Comparison of ENCODE assay signal across 8 mouse cellular contexts in the genomic region with DNA sequence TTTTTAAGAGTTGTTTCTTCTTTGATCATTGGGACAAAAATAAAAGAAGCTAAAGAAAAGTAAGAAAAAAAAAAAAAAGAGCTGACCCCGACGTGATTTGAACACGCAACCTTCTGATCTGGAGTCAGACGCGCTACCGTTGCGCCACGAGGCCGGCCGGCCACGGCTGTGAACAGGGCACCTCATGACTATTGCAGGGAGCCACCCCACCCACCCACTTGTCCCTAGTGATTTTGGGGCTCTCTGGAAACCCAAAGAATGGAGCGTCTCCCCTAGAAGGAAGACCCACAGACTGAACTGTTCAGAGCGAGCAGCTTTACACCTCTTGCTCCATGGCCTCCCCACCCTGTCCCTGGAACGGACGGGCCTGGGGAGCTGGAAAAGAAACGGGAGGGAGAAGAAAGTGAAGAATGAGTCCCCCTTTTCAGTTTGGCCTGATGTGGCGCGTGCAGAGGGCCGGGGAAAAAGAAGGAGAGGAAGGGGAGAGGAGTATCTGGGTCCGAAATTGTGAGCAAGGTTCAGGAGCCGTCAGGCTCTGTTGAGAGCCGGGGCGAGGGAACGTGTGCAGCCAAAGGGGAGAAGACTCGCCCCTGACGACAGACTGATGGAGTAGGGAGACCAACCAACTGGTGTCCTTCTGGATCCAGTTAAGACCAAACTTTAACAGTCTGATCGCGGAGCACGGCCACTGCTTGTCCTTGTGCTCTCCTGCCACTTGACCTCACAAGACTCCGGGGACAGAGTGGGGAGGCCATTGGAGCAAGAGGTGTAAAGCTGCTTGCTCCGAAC. TPM values are rescaled to one million over a fixed set of nuclear protein-coding genes. Genes with fewer than 3 reads are reported as not detected.
DNase-seq lines count a peak whose midpoint lies in the region; TF ChIP-seq lines count a peak whose summit lies in the region.

No protein-coding gene starts in this region.

- TF ChIP-seq POLR2A in embryonic fibroblast, embryonic 13.5 days (IDR thresholded peaks at IDR 0.05; ENCODE audit: low read depth, low read length) = no peak; the same call in 1 of the 2 replicates

- peak overlapping the region; percentile 16 for H3K27ac ChIP-seq in embryonic fibroblast, embryonic 13.5 days (ENCODE audit: insufficient read depth, low read length)

- intact Hi-C loops in heart, postnatal 10 days (cut with DNase I) = loop anchor here (1.0 kb wide), 2 partner anchors 22 to 61 kb away; no protein-coding TSS in a partner anchor

- DNase-seq in CD4-positive, CD25-positive, alpha-beta regulatory T cell, adult 2 months (ENCODE audit: low read depth, low spot score) = peak; percentile 92
- DNase-seq in adrenal gland, postnatal 4 days (ENCODE audit: low spot score in 2 of 2) = peak; percentile 79 to 84
- peak; percentile 86 to 93 for DNase-seq in heart, postnatal 10 days
- DNase-seq in layer of hippocampus, adult 8-10 months (ENCODE audit: low spot score in 2 of 2) = peak; percentile 54 to 71
- DNase-seq in lung, postnatal 14 days = peak; percentile 91
- DNase-seq in retina, postnatal 7 days (ENCODE audit: low read depth, low spot score) = peak; percentile 65
- DNase-seq in urinary bladder, adult 2 months (ENCODE audit: low spot score) = peak; percentile 72

- H3K4me1 ChIP-seq in embryonic fibroblast, embryonic 13.5 days (ENCODE audit: control insufficient read depth, insufficient read depth, low read length) = peaks cover 9% of the 10 kb centered on the region; the same call in 1 of the 2 replicates

- no peak for TF ChIP-seq CTCF in embryonic fibroblast, embryonic 13.5 days (IDR thresholded peaks at IDR 0.05; ENCODE audit: borderline replicate concordance, insufficient read depth, low read length)

- H3K4me3 ChIP-seq in embryonic fibroblast, embryonic 13.5 days (ENCODE audit: insufficient read depth, low read length) = peak overlapping the region; percentile 96

RNA-seq across cellular contexts. Expression of gene Borcs6, which starts 4.1 kb away (rescaled TPM):
- 10 to 100 TPM; 24.3 to 26.0 TPM for total RNA-seq in adrenal gland, postnatal 4 days (2021)
- polyA plus RNA-seq in embryonic fibroblast, embryonic 13.5 days (2011; ENCODE audit: insufficient read length, low read depth, missing spikeins) = 9.7 and 11.2 TPM in 2 replicates
- 10 to 100 TPM; 16.7 to 19.4 TPM for total RNA-seq in heart, postnatal 10 days (2021)
- 10 to 100 TPM; 30.8 to 33.3 (median 31.5) TPM for total RNA-seq in layer of hippocampus, adult 8-10 months (2022)
- polyA plus RNA-seq in urinary bladder, adult 2 months (2012; rRNA removed) = 18.0 and 19.4 TPM in 2 replicates

RNA-seq across cellular contexts. Expression of gene Tmem107, which starts 7.0 kb away (rescaled TPM):
- total RNA-seq in adrenal gland, postnatal 4 days (2021) = 10 to 100 TPM; 20.6 TPM
- polyA plus RNA-seq in embryonic fibroblast, embryonic 13.5 days (2011; ENCODE audit: insufficient read length, low read depth, missing spikeins) = 14.0 and 17.6 TPM in 2 replicates
- total RNA-seq in heart, postnatal 10 days (2021) = 1 to 10 TPM; 5.8 to 7.8 TPM
- 10 to 100 TPM; 14.8 to 21.0 (median 19.0) TPM for total RNA-seq in layer of hippocampus, adult 8-10 months (2022)
- 17.9 and 25.8 TPM in 2 replicates for polyA plus RNA-seq in urinary bladder, adult 2 months (2012; rRNA removed)

RNA-seq across cellular contexts. Expression of gene Aurkb, which starts 18.2 kb away (rescaled TPM):
- total RNA-seq in adrenal gland, postnatal 4 days (2021) = 10 to 100 TPM; 41.5 to 41.7 TPM
- polyA plus RNA-seq in embryonic fibroblast, embryonic 13.5 days (2011; ENCODE audit: insufficient read length, low read depth, missing spikeins) = 31.5 and 44.0 TPM in 2 replicates
- total RNA-seq in heart, postnatal 10 days (2021) = 10 to 100 TPM; 11.6 to 15.4 TPM
- 1 to 10 TPM in 2 of 4 experiments, under 1 TPM in 2; 0.52 to 1.6 (median 0.88) TPM for total RNA-seq in layer of hippocampus, adult 8-10 months (2022)
- 3.6 and 4.1 TPM in 2 replicates for polyA plus RNA-seq in urinary bladder, adult 2 months (2012; rRNA removed)

RNA-seq across cellular contexts. Expression of gene Vamp2, which starts 24.7 kb away (rescaled TPM):
- total RNA-seq in adrenal gland, postnatal 4 days (2021) = 100 to 1,000 TPM; 208 to 226 TPM
- polyA plus RNA-seq in embryonic fibroblast, embryonic 13.5 days (2011; ENCODE audit: insufficient read length, low read depth, missing spikeins) = 51.1 and 58.3 TPM in 2 replicates
- total RNA-seq in heart, postnatal 10 days (2021) = 10 to 100 TPM; 71.1 to 85.8 TPM
- total RNA-seq in layer of hippocampus, adult 8-10 months (2022) = 100 to 1,000 TPM; 926 to 962 (median 934) TPM
- 163 and 180 TPM in 2 replicates for polyA plus RNA-seq in urinary bladder, adult 2 months (2012; rRNA removed)

RNA-seq across cellular contexts. Expression of gene Per1, which starts 31.4 kb away (rescaled TPM):
- total RNA-seq in adrenal gland, postnatal 4 days (2021) = 100 to 1,000 TPM in 1 of 2 experiments, 10 to 100 TPM in 1; 99.4 to 130 TPM
- 23.1 and 30.9 TPM in 2 replicates for polyA plus RNA-seq in embryonic fibroblast, embryonic 13.5 days (2011; ENCODE audit: insufficient read length, low read depth, missing spikeins)
- total RNA-seq in heart, postnatal 10 days (2021) = 100 to 1,000 TPM in 1 of 2 experiments, 10 to 100 TPM in 1; 61.4 to 101 TPM
- 100 to 1,000 TPM in 2 of 4 experiments, 10 to 100 TPM in 2; 91.2 to 107 (median 97.7) TPM for total RNA-seq in layer of hippocampus, adult 8-10 months (2022)
- polyA plus RNA-seq in urinary bladder, adult 2 months (2012; rRNA removed) = 26.8 and 28.5 TPM in 2 replicates

Comparison
In these comparisons a context has a peak if more than half of its experiments do, and no peak if none do; other contexts are left out.
1. Peak in every context shown above with its lines: DNase-seq, H3K4me3 ChIP-seq and H3K27ac ChIP-seq.
2. RNA of gene Aurkb, which starts 18.2 kb away (total RNA-seq): 41.5 to 41.7 TPM in adrenal gland, postnatal 4 days and 11.6 to 15.4 TPM in heart, postnatal 10 days; 0.52 to 1.6 TPM in layer of hippocampus, adult 8-10 months; every median in the first group is over 4 times any median in the second.